Mouse (Mus musculus) central nervous system, embryonic 14 days (tissue): ENCODE data around the gene Pon3. TPM values are rescaled to one million over a fixed set of nuclear protein-coding genes. Genes with fewer than 3 reads are reported as not detected.

Source experiments
- polyA plus RNA-seq: library from polyadenylated mRNA; depleted of rRNA; stranded (reverse); fragments of >200 nt; gene quantifications from 2 replicates; pipeline ENCODE4 v1.2.3, GENCODE M21; 2012; rRNA removed

Gene Pon3
- 3.1 and 3.7 TPM in 2 replicates for polyA plus RNA-seq

GRCm38 (mm10) chr6:5255722-5256451 lies at the start of gene Pon3:
Pon3 (minus strand) TSS chr6:5256286.

GRCm38 (mm10) chr6:5298092-5298554 lies 42.0 kb upstream of the Pon3 start, which contains the start of gene Pon2:
Pon2 (minus strand) TSS chr6:5298455.

DNA sequence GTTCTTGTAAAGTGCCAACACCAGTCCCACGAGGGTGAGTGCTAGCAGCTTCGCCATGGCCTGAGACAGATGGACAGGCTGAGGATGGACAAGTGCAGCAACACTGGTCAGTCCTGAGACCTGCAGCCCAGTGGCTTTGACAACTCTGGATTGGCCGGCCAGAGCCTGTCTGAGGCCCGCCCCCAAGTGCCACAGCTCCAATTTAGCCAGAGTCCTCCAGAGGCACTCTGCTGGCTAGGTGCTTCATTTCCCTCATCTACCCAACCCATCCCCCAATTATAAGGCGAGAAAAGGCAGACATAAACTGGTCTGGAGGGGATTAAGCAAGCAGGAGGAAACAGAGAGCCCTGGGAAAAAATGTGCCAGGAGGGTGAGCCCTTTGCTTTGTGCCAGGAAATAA lies 62.4 kb downstream of the Pon3 start, which contains the start of gene Pon1:
TSS of gene Pon1 (minus strand) at position 254 of the 400 bp plus-strand sequence.

Other genes with a start within 250 kb of the Pon3 start
- 0.18 and 0.37 TPM in 2 replicates for gene Pon1, start 62.3 kb downstream of the Pon3 start, polyA plus RNA-seq
- gene Pon2, start 42.2 kb upstream of the Pon3 start, polyA plus RNA-seq: 12.4 and 16.2 TPM in 2 replicates
- gene Asb4, start 127.1 kb upstream of the Pon3 start, polyA plus RNA-seq: 18.7 and 21.4 TPM in 2 replicates
- 1.1 and 1.6 TPM in 2 replicates for gene Pdk4, start 240.0 kb upstream of the Pon3 start, polyA plus RNA-seq